Mouse (Mus musculus): ENCODE data around the gene Thrb.

DNA sequence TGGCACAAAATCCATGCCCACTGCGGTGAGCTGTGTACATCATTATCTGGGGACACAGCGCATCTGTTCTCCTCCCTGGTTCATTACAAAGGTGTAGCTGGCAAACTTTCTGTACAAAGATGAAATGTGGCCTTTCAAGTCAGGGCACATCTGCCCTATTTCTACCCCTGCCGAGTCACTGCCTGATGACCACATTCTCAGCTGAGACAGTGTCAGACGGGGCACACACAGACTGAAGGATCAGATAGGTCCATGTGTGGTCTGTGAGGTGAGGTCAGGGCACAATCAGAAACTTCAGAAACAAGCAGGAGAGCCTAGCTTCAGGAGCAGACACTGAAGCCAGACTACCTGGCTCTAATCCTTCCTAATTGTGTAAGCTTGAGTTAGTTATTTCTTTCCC, 360.1 kb downstream of the Thrb start:
- no peak for TF ChIP-seq CTCF (IDR thresholded peaks at IDR 0.05; ENCODE audit: low read depth, low read length)
- no peak for TF ChIP-seq POLR2A (IDR thresholded peaks at IDR 0.05; ENCODE audit: insufficient read depth, low read length)
- TF ChIP-seq EP300 (IDR thresholded peaks at IDR 0.05; ENCODE audit: insufficient read depth, low read depth, low read length), result no peak
